Mouse (Mus musculus): ENCODE measurements around the gene Olfr507. TPM values are rescaled to one million over a fixed set of nuclear protein-coding genes. Genes with fewer than 3 reads are reported as not detected.

Olfr507 gene
- not detected for polyA plus RNA-seq (2017; shearing (Covaris generic))

GRCm38 (mm10) chr7:108621514-108621913 is at the start of gene Olfr507:
TSS of gene Olfr507 (plus strand) at chr7:108621814.

GRCm38 (mm10) chr7:108610487-108610886 is 11.1 kb upstream of the Olfr507 start, which contains the start of gene Olfr506:
TSS of gene Olfr506 (plus strand) at chr7:108610787.

GRCm38 (mm10) chr7:108629694-108630093 is 8.1 kb downstream of the Olfr507 start, which contains the start of gene Olfr508:
TSS of gene Olfr508 (plus strand) at chr7:108629994.

GRCm38 (mm10) chr7:108651806-108652205 is 30.2 kb downstream of the Olfr507 start, which contains the start of gene Olfr509:
TSS of gene Olfr509 (minus strand) at chr7:108651906.

GRCm38 (mm10) chr7:108666118-108666517 is 44.5 kb downstream of the Olfr507 start, which contains the start of gene Olfr510:
TSS of gene Olfr510 (plus strand) at chr7:108666418.

Other genes starting within 250 kb of the Olfr507 start
- not detected for gene Olfr495, start 228.6 kb upstream of the Olfr507 start, polyA plus RNA-seq (2017; shearing (Covaris generic))
- gene Olfr497, start 201.4 kb upstream of the Olfr507 start, polyA plus RNA-seq (2017; shearing (Covaris generic)) = not detected
- gene Olfr498, start 156.5 kb upstream of the Olfr507 start, polyA plus RNA-seq (2017; shearing (Covaris generic)) = not detected
- gene Olfr502, start 96.7 kb upstream of the Olfr507 start, polyA plus RNA-seq (2017; shearing (Covaris generic)) = 0.11 TPM
- not detected for gene Olfr503, start 77.3 kb upstream of the Olfr507 start, polyA plus RNA-seq (2017; shearing (Covaris generic))
- gene Olfr504, start 56.0 kb upstream of the Olfr507 start, polyA plus RNA-seq (2017; shearing (Covaris generic)) = not detected
- gene Olfr506, start 11.0 kb upstream of the Olfr507 start, polyA plus RNA-seq (2017; shearing (Covaris generic)) = not detected
- not detected for gene Olfr508, start 8.2 kb downstream of the Olfr507 start, polyA plus RNA-seq (2017; shearing (Covaris generic))
- gene Olfr509, start 30.1 kb downstream of the Olfr507 start, polyA plus RNA-seq (2017; shearing (Covaris generic)) = not detected
- not detected for gene Olfr510, start 44.6 kb downstream of the Olfr507 start, polyA plus RNA-seq (2017; shearing (Covaris generic))
- gene Olfr512, start 91.5 kb downstream of the Olfr507 start, polyA plus RNA-seq (2017; shearing (Covaris generic)) = not detected
- not detected for gene Olfr513, start 129.2 kb downstream of the Olfr507 start, polyA plus RNA-seq (2017; shearing (Covaris generic))
- gene Olfr514, start 204.2 kb downstream of the Olfr507 start, polyA plus RNA-seq (2017; shearing (Covaris generic)) = not detected
- not detected for gene Olfr516, start 228.7 kb downstream of the Olfr507 start, polyA plus RNA-seq (2017; shearing (Covaris generic))